Mouse (Mus musculus): ENCODE results near the gene Ifih1. TPM values are rescaled to one million over a fixed set of nuclear protein-coding genes. Genes with fewer than 3 reads are reported as not detected.

Ifih1 gene
- polyA plus RNA-seq, 1 experiment from 2014 or later = 1.5 TPM

DNA sequence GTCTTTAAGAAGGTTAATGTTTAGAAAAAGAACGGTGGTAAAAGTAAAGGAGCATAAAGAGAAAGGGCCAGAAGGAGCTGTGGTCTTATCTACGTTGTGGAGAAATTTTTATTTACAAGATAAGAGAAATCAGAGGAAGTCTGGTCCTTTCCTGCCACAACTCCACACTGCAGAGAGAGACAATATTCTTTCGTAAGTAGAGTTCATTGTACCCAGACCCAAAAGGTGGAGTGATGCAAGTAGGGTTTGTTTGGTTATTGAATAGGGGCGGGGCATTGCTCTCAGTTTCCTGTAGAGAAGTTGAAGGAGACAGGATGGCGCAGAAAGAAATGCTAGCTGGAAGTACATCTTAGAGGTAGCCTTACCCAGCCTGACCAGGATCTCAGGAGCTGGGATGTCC lies 60.3 kb downstream of the Ifih1 start:
- whole genome bisulfite sequencing = 58% methylated on average over 5 of the region's 5 CpGs
- no peak overlapping the region for H3K9ac ChIP-seq

DNA sequence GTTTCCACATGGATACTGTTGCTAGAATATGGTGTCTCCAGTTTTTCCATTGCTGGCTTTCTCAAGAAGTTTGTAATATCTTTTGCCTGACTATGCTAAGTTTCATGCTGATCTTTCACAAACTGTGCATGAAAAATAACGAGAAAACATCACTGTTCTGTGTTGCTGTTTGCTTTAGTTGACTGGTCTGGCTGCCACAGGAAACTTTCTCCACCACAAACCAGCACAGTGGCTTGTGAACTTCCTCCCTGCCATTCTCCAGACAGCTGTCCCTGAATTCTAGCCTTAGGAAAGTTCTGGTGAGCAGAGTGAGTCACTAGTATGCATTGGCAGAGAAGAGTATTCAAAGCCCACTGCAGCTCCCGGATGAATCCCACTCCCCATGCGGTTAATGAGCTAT lies 71.1 kb downstream of the Ifih1 start:
- Histone ChIP-seq H3K4me3 (ENCODE audit: low read depth, low read length) (no peak overlapping the region), H3K27ac (ENCODE audit: low read depth) (no peak overlapping the region), H3K4me2 (no peak overlapping the region), H3K4me1 (ENCODE audit: insufficient read depth) (no peaks in the 10 kb centered on the region), H3K27me3 (ENCODE audit: insufficient read depth, low read length) (no peaks in the 10 kb centered on the region), H3K9ac (no peak overlapping the region), H3K36me3 (ENCODE audit: insufficient read depth) (no peaks in the 10 kb centered on the region), H3K9me3 (ENCODE audit: low read depth, low read length) (no peaks in the 10 kb centered on the region)
- no peak for TF ChIP-seq CTCF (IDR thresholded peaks at IDR 0.05; ENCODE audit: low read depth)
- DNase-seq (no peak), ATAC-seq (ENCODE audit: insufficient read depth) (no peak)
- WGBS = 75% methylated on average over 3 of the region's 3 CpGs

More for the DNA sequence above, 60.3 kb downstream of the Ifih1 start:
- no peak overlapping the region for H3K4me3 ChIP-seq (ENCODE audit: low read depth, low read length)
- H3K36me3 ChIP-seq (ENCODE audit: insufficient read depth) = no peaks in the 10 kb centered on the region
- no peaks in the 10 kb centered on the region for H3K9me3 ChIP-seq (ENCODE audit: low read depth, low read length)
- DNase-seq (no peak), ATAC-seq (ENCODE audit: insufficient read depth) (no peak)
- H3K4me2 ChIP-seq = no peak overlapping the region
- H3K4me1 ChIP-seq (ENCODE audit: insufficient read depth) = no peaks in the 10 kb centered on the region
- no peak for TF ChIP-seq CTCF (IDR thresholded peaks at IDR 0.05; ENCODE audit: low read depth)
- no peaks in the 10 kb centered on the region for H3K27me3 ChIP-seq (ENCODE audit: insufficient read depth, low read length)
- H3K27ac ChIP-seq (ENCODE audit: low read depth) = no peak overlapping the region

GRCm38 (mm10) chr2:62574250-62574649 lies 71.8 kb downstream of the Ifih1 start:
- WGBS = 56% methylated on average over 7 of the region's 7 CpGs
- Histone ChIP-seq H3K4me1 (ENCODE audit: insufficient read depth) (no peaks in the 10 kb centered on the region), H3K27ac (ENCODE audit: low read depth) (no peak overlapping the region), H3K9me3 (ENCODE audit: low read depth, low read length) (no peaks in the 10 kb centered on the region), H3K36me3 (ENCODE audit: insufficient read depth) (no peaks in the 10 kb centered on the region), H3K4me3 (ENCODE audit: low read depth, low read length) (no peak overlapping the region), H3K27me3 (ENCODE audit: insufficient read depth, low read length) (no peaks in the 10 kb centered on the region), H3K4me2 (no peak overlapping the region), H3K9ac (no peak overlapping the region)
- TF ChIP-seq CTCF (IDR thresholded peaks at IDR 0.05; ENCODE audit: low read depth) = no peak
- DNase-seq (no peak), ATAC-seq (ENCODE audit: insufficient read depth) (no peak)

GRCm38 (mm10) chr2:62573753-62574159 lies 72.3 kb downstream of the Ifih1 start, which contains the start of gene Fap:
TSS of gene Fap (minus strand) at chr2:62574075.
- DNase-seq (peak; percentile 62), ATAC-seq (ENCODE audit: insufficient read depth) (peak; percentile 49; the same call in 1 of the 2 replicates)
- Histone ChIP-seq H3K9ac (no peak within 1 kb of the TSS), H3K4me1 (ENCODE audit: insufficient read depth) (no peaks in the 10 kb centered on the region), H3K9me3 (ENCODE audit: low read depth, low read length) (no peaks in the 10 kb centered on the region), H3K27me3 (ENCODE audit: insufficient read depth, low read length) (no peaks in the 10 kb centered on the region), H3K4me3 (ENCODE audit: low read depth, low read length) (peak within 1 kb of the TSS; percentile 5; the same call in 1 of the 2 replicates), H3K27ac (ENCODE audit: low read depth) (peak within 1 kb of the TSS; percentile 9; the same call in 1 of the 2 replicates), H3K36me3 (ENCODE audit: insufficient read depth) (no peaks in the 10 kb centered on the region), H3K4me2 (peak within 1 kb of the TSS; percentile 41; the same call in 1 of the 2 replicates)
- 50% methylated on average over 12 of the region's 12 CpGs for WGBS
- no peak for TF ChIP-seq CTCF (IDR thresholded peaks at IDR 0.05; ENCODE audit: low read depth)

- H3K4me3 ChIP-seq (ENCODE audit: low read depth, low read length) = peak overlapping the region; percentile 5; the same call in 1 of the 2 replicates
- DNase-seq (peak; percentile 37), ATAC-seq (ENCODE audit: insufficient read depth) (peak; percentile 31; the same call in 1 of the 2 replicates)
- H3K27ac ChIP-seq (ENCODE audit: low read depth) = peak overlapping the region; percentile 9; the same call in 1 of the 2 replicates
- no peaks in the 10 kb centered on the region for H3K36me3 ChIP-seq (ENCODE audit: insufficient read depth)
- no peaks in the 10 kb centered on the region for H3K27me3 ChIP-seq (ENCODE audit: insufficient read depth, low read length)
- H3K4me2 ChIP-seq = peak overlapping the region; percentile 41; the same call in 1 of the 2 replicates
- H3K9me3 ChIP-seq (ENCODE audit: low read depth, low read length) = no peaks in the 10 kb centered on the region
- 67% methylated on average over 10 of the region's 10 CpGs for WGBS
- no peaks in the 10 kb centered on the region for H3K4me1 ChIP-seq (ENCODE audit: insufficient read depth)
- no peak for TF ChIP-seq CTCF (IDR thresholded peaks at IDR 0.05; ENCODE audit: low read depth)
- no peak overlapping the region for H3K9ac ChIP-seq
Measured at GRCm38 (mm10) chr2:62573099-62573752, 72.8 kb downstream of the Ifih1 start.

- Histone ChIP-seq H3K4me2 (no peak overlapping the region), H3K27ac (ENCODE audit: low read depth) (no peak overlapping the region), H3K9me3 (ENCODE audit: low read depth, low read length) (no peaks in the 10 kb centered on the region), H3K36me3 (ENCODE audit: insufficient read depth) (no peaks in the 10 kb centered on the region), H3K4me1 (ENCODE audit: insufficient read depth) (no peaks in the 10 kb centered on the region), H3K4me3 (ENCODE audit: low read depth, low read length) (no peak overlapping the region), H3K27me3 (ENCODE audit: insufficient read depth, low read length) (no peaks in the 10 kb centered on the region), H3K9ac (no peak overlapping the region)
- no peak for DNase-seq
- ATAC-seq (ENCODE audit: insufficient read depth) = no peak
- TF ChIP-seq CTCF (IDR thresholded peaks at IDR 0.05; ENCODE audit: low read depth) = no peak
- 74% methylated on average over 1 of the region's 1 CpGs for WGBS
Measured at GRCm38 (mm10) chr2:62564687-62565086, 81.4 kb downstream of the Ifih1 start.

GRCm38 (mm10) chr2:62562661-62563485 lies 83.2 kb downstream of the Ifih1 start:
- Histone ChIP-seq H3K27me3 (ENCODE audit: insufficient read depth, low read length) (no peaks in the 10 kb centered on the region), H3K36me3 (ENCODE audit: insufficient read depth) (no peaks in the 10 kb centered on the region), H3K4me1 (ENCODE audit: insufficient read depth) (no peaks in the 10 kb centered on the region), H3K4me3 (ENCODE audit: low read depth, low read length) (no peak overlapping the region), H3K4me2 (no peak overlapping the region), H3K9ac (no peak overlapping the region), H3K27ac (ENCODE audit: low read depth) (no peak overlapping the region), H3K9me3 (ENCODE audit: low read depth, low read length) (no peaks in the 10 kb centered on the region)
- 47% methylated on average over 5 of the region's 5 CpGs for WGBS
- DNase-seq (peak; percentile 41), ATAC-seq (ENCODE audit: insufficient read depth) (no peak)
- TF ChIP-seq CTCF (IDR thresholded peaks at IDR 0.05; ENCODE audit: low read depth) = no peak

Data from lung, embryonic 14.5 days (tissue).